Mouse (Mus musculus) olfactory bulb, adult 2 months (tissue): ENCODE results near the gene Gm20489. TPM values are rescaled to one million over a fixed set of nuclear protein-coding genes. Genes with fewer than 3 reads are reported as not detected.

Source experiments
- H3K27ac ChIP-seq: fragments of 200-500 bp; 2 replicates; pipeline ENCODE4 v1.5.1; 2012; ENCODE audit warnings: low read depth, low read length; ENCODE audit not compliant: insufficient read depth
- H3K4me1 ChIP-seq: fragments of 200-500 bp; 2 replicates; pipeline ENCODE4 v1.6.1; 2012; ENCODE audit warnings: low read length; ENCODE audit not compliant: control insufficient read depth, insufficient read depth
- H3K4me3 ChIP-seq: fragments of 200-500 bp; 2 replicates; pipeline ENCODE4 v1.5.1; 2012; ENCODE audit warnings: mild to moderate bottlenecking, low read depth, low read length, moderate library complexity; ENCODE audit not compliant: insufficient read depth
- CTCF ChIP-seq: fragments of 200-500 bp; IDR thresholded peaks from 2 replicates; pipeline ENCODE4 v1.5.1; 2012; ENCODE audit warnings: low read depth, mild to moderate bottlenecking, low read length, moderate library complexity; ENCODE audit not compliant: insufficient read depth
- POLR2A ChIP-seq: fragments of 200-500 bp; IDR thresholded peaks from 2 replicates; pipeline ENCODE4 v1.6.1; 2012; ENCODE audit warnings: mild to moderate bottlenecking, low read depth, low read length, moderate library complexity; ENCODE audit not compliant: insufficient read depth
- WGBS: fragments of 180-500 bp; shearing (Covaris S2); methylation state at CpG from one replicate; pipeline ENCODE4 v1.1.7; 2018; 5-methylcytosine and 5-hydroxymethylcytosine counted together
- polyA plus RNA-seq: library from polyadenylated mRNA; stranded (reverse); fragments of >200 nt; gene quantifications from 2 replicates; pipeline ENCODE4 v1.2.4, GENCODE M21; 2012; ENCODE audit warnings: low replicate concordance; ENCODE audit not compliant: missing spikeins, insufficient read depth, insufficient read length

Gene Gm20489
- polyA plus RNA-seq, 1 experiment, result not detected

- no peaks in the 10 kb centered on the region for H3K4me1 ChIP-seq
- H3K4me3 ChIP-seq, result no peak within 1 kb of the TSS
- TF ChIP-seq CTCF (no peak), POLR2A (no peak)
- H3K27ac ChIP-seq, result no peak within 1 kb of the TSS
- 81% methylated on average over 5 of the region's 5 CpGs for WGBS
Measured at GRCm38 (mm10) chrX:101268025-101268754, 633 bp downstream of the Gm20489 start, which contains the start of gene Il2rg. Il2rg (minus strand) TSS chrX:101268255.

GRCm38 (mm10) chrX:101266631-101267030 is 2.2 kb downstream of the Gm20489 start:
- Histone ChIP-seq H3K4me1 (no peaks in the 10 kb centered on the region), H3K4me3 (no peak overlapping the region), H3K27ac (no peak overlapping the region)
- no peak for TF ChIP-seq CTCF
- TF ChIP-seq POLR2A, result no peak
- WGBS, result 95% methylated on average over 6 of the region's 6 CpGs

- WGBS, result 91% methylated on average over 1 of the region's 1 CpGs
- Histone ChIP-seq H3K4me3 (no peak within 1 kb of the TSS), H3K27ac (no peak within 1 kb of the TSS), H3K4me1 (peaks cover 5% of the 10 kb centered on the region; the same call in 1 of the 2 replicates)
- TF ChIP-seq CTCF (no peak), POLR2A (no peak)
Measured at GRCm38 (mm10) chrX:101263892-101264291, 4.9 kb downstream of the Gm20489 start, which contains the start of gene Gm614. Gm614 (minus strand) TSS chrX:101263992.

GRCm38 (mm10) chrX:101260441-101261325 is 8.1 kb downstream of the Gm20489 start:
- Histone ChIP-seq H3K27ac (no peak overlapping the region), H3K4me3 (no peak overlapping the region), H3K4me1 (peaks cover 6% of the 10 kb centered on the region; the same call in 1 of the 2 replicates)
- no peak for TF ChIP-seq POLR2A
- WGBS, result 35% methylated on average over 13 of the region's 13 CpGs

GRCm38 (mm10) chrX:101256603-101257002 is 12.2 kb downstream of the Gm20489 start:
- no peak overlapping the region for H3K27ac ChIP-seq
- no peak for TF ChIP-seq CTCF
- TF ChIP-seq POLR2A, result no peak
- 85% methylated on average over 13 of the region's 13 CpGs for WGBS
- peaks cover 9% of the 10 kb centered on the region; the same call in 1 of the 2 replicates for H3K4me1 ChIP-seq
- no peak overlapping the region for H3K4me3 ChIP-seq

- Histone ChIP-seq H3K4me1 (peaks cover 3% of the 10 kb centered on the region; the same call in 1 of the 2 replicates), H3K4me3 (peak overlapping the region; percentile 55), H3K27ac (no peak overlapping the region)
- no peak for TF ChIP-seq POLR2A
- no peak for TF ChIP-seq CTCF
- 23% methylated on average over 26 of the region's 26 CpGs for WGBS
Measured at GRCm38 (mm10) chrX:101254740-101255139, 14.1 kb downstream of the Gm20489 start.

- WGBS, result 17% methylated on average over 47 of the region's 47 CpGs
- Histone ChIP-seq H3K4me1 (peaks cover 3% of the 10 kb centered on the region; the same call in 1 of the 2 replicates), H3K4me3 (peak within 1 kb of the TSS; percentile 55), H3K27ac (no peak within 1 kb of the TSS)
- TF ChIP-seq POLR2A (0 out of 2 replicates have a peak, but pooled peaks have one; percentile 14), CTCF (no peak)
Measured at GRCm38 (mm10) chrX:101253952-101254729, 14.7 kb downstream of the Gm20489 start, which contains the start of gene Foxo4. Foxo4 (plus strand) TSS chrX:101254528.

GRCm38 (mm10) chrX:101245011-101245410 is 23.8 kb downstream of the Gm20489 start:
- 36% methylated on average over 1 of the region's 1 CpGs for WGBS
- Histone ChIP-seq H3K4me1 (no peaks in the 10 kb centered on the region), H3K27ac (no peak overlapping the region), H3K4me3 (no peak overlapping the region)
- TF ChIP-seq POLR2A (no peak), CTCF (no peak)

GRCm38 (mm10) chrX:101222796-101223162 is 46.0 kb downstream of the Gm20489 start:
- Histone ChIP-seq H3K4me3 (peak overlapping the region; percentile 30), H3K4me1 (no peaks in the 10 kb centered on the region), H3K27ac (peak overlapping the region; percentile 41; the same call in 1 of the 2 replicates)
- TF ChIP-seq CTCF, result no peak
- TF ChIP-seq POLR2A, result no peak
- WGBS, result 22% methylated on average over 7 of the region's 7 CpGs
